Mouse (Mus musculus) testis, postnatal 14 days (tissue): ENCODE data around the gene Spo11.

Experiments
- DNase-seq: peaks from one replicate; pipeline ENCODE4 v3.0.0; 2021; ENCODE audit warnings: low spot score

Gene Spo11

DNA sequence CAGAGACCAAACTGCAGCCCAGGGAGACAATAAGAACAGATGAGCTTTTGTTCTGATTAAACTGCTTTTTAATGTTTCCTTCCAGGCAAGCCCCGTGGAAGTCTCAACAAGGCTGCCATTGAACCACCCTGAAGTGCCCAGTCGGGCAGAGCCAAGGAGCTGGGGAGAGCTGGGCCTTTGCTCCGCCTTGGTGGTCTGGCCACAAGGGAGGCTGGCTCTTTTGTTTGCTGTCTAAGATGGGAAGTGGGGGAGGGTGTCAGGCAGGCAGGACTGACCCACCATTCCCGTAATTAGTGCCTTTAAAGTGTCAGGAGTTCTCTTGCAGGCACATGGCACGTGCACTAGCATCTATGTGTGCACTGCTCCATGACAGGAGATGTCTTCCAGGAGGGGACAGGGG is 18.9 kb upstream of the Spo11 start:
- DNase-seq = no peak

GRCm38 (mm10) chr2:172959006-172959768 is 18.3 kb upstream of the Spo11 start:
- no peak for DNase-seq

DNA sequence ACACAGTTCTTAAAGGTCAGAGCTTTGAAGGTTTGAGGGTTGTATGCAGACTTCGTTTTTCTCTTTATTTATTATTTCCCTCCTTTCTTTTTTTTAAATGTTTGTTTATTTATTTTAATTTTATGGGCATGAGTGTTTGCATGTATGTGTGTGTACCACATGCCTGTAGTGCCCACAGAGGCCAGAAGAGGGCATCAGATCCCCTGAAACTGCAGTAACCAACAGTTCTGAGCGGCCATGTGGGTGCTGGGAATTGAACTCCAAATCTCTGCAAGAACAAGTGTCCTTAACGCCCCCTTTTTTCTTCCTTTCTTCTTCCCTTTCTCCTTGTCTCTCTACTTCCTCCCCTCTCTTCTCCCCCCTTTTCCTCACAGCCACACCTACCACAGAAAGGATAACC is 17.1 kb upstream of the Spo11 start:
- no peak for DNase-seq

- DNase-seq = no peak
These were observed 16.3 kb upstream of the Spo11 start for GRCm38 (mm10) chr2:172961211-172961610.

DNA sequence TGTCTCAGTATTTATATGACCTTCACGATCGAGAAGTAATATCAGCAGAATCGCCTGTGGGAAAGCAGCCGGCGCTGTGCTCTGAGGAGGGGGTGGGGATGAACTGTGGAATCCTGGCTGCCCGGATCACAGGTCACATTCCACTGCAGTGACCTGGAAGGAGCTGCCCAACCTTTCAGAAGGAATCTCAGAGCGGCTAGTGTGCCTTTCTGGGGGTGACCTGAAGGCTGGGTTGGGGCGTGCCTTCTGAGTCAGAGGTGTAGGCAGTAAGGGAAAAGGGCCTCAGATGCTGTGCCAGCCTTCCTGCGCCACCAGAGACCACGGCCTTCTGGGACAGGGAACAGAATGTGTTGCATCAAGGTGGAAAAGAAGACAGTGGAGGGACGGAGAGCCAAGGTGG is 12.3 kb upstream of the Spo11 start:
- no peak for DNase-seq

- DNase-seq = no peak
These were observed 11.0 kb upstream of the Spo11 start for GRCm38 (mm10) chr2:172966480-172966879.

GRCm38 (mm10) chr2:172971865-172972264 is 5.6 kb upstream of the Spo11 start:
- no peak for DNase-seq

DNA sequence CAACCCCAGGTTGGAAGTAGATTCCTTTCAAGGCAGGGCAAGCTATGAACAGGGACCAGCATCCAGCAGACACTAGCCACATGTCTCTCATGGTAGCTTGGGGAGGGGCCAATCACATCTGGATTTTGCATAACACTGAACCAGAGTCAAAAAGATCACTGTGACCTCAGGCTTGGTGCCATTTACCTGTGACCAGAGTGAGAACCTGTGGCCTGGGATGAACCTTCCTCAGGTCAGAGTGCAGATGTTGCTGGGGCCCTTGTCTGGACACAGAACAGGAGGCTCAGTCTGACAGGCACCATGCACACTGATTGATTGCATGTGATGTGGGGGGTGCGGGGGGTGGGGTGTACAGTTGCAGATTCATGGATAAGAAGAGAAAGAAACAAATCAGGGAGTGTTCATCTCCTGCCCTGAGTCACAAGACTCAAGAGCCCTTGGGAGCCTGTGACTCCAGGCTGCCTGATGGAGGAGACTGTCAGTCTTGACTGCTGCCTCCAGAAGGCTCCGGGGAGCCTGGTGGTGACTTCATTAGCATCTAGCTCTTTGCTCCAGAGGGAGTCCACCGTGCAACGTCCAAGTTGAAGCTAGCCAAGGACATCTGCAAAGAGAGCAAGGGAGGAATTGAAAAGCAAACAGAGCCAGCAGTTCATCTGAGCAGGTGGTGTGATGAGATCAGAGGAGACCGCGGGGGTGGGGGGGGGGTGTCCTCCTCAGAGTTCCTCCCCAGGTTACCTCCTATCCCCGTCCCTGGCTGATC is 3.5 kb upstream of the Spo11 start:
- no peak for DNase-seq

DNA sequence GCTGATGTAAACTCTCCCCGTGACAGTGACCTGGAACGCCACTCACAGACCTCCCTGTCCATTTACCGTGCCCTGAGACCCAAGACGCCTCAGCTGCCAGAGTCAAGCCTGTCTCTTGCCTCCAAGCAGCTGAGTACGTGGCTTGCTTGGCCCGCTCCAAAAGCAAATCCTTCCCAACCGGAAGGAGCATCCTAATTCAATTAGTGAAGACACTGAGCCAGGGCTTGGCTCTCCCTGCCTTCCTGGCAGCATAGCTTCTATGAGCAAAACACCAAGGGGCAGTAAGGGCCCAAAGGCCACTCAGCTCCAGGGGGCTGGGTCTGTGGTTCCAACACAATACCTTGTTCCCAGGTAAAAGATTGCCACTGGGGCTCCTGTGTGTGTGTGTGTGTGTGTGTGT is 2.8 kb upstream of the Spo11 start:
- DNase-seq = no peak

- DNase-seq = no peak
These were observed 2.3 kb upstream of the Spo11 start for GRCm38 (mm10) chr2:172975159-172975558.

GRCm38 (mm10) chr2:172976661-172977238 is 750 bp upstream of the Spo11 start:
- no peak for DNase-seq

DNA sequence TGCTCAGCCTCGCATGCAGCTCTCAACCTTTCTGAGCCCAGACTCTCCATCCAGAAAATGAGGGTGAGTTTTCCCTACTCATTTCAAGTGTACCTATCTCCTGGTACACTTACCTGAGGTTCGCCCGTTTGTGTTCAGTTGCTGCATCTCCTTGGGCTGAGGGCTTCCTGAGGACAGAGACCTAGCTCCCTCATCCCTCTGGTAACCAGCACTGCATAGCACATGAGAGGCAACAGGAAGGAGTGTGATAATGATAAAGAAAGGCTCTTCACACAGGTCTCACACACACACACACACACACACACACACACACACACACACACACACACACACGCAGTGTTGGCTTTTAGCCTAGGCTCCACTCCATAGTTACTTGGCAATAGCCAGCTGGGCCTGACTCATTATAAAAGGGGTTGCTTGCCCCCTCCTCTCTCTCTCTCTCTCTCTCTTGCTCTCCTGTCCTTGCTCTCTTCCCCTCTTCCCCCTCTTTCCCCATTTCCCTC is 682 bp downstream of the Spo11 start:
- no peak for DNase-seq

GRCm38 (mm10) chr2:172979666-172980345 is 2.3 kb downstream of the Spo11 start:
- peak; percentile 89 for DNase-seq

GRCm38 (mm10) chr2:172982776-172983561 is 5.5 kb downstream of the Spo11 start:
- DNase-seq = no peak

GRCm38 (mm10) chr2:172990161-172990560 is 12.7 kb downstream of the Spo11 start:
- DNase-seq = no peak

GRCm38 (mm10) chr2:172996207-172996606 is 18.7 kb downstream of the Spo11 start:
- DNase-seq = no peak

DNA sequence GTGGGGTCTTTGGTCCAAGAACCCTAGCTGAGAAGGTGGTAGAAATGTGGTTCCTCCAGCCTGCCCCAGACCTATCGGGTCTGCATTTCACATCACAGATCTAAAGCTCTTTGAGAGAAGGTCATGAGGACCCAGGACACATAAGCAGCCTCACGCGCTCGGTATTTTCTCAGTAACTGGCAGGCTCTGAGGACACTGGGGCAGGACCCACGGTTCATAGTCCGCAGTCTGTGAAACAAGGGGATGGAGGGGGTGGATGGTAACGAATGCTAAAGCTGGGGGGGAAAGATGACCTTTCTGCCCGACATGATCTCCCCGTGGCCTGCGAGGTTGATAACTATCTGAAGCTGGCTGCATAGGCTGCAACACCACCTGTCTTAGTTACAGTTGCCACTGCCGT is 20.2 kb downstream of the Spo11 start:
- DNase-seq = no peak

DNA sequence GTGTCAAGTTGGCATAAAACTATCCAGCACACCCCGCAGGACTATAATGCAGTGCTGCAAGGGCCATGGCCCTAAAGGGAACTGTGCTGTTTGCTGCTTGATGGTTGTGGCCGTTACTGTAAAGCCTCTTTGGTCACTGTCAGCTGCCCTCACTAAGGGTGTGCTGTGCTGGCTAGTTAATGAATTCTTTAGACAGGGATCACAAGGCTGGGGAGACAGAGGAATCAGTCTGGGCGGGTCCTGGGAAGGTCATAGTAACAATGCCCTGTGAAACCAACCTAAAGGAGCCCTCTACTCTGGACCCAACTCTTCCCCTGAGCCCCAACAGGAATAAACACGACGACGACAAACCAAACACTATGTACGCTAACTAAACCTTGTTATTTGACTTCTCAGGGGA is 21.0 kb downstream of the Spo11 start:
- no peak for DNase-seq

DNA sequence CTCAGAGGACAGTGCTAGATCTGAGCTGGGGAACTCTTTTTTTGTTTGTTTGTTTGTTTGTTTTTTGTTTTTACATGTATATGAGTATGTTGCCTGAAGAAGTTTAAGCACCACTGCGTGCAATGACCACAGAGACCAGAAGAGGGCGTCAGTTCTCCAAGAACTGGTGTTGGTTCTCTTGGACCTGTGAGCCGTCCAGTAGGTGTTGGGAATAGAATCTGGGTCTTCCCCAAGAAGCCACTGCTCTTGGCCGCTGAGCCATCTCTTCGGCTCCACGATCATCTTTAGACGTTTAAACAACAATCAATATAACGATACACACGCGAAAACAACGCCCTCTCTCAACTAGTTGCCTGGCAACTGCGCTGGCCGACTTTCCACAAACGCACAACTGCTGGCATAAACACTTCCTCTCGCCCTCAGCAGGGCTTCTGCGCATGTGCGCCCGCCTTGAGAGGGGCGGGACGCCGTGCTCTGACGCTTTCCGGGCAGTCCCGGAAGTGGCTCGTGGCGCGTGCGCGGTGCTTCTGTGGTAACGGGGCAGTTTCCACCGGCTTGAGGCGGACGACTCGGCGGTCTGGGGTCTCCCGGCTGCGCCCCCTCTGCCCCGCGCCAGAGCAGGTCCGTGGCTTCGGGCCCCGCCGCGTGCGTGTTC is 22.3 kb downstream of the Spo11 start, which contains the start of gene Rae1:
Gene Rae1, plus strand, starts transcription at position 488 of the 655 bp plus-strand sequence.
- DNase-seq = peak; percentile 99

DNA sequence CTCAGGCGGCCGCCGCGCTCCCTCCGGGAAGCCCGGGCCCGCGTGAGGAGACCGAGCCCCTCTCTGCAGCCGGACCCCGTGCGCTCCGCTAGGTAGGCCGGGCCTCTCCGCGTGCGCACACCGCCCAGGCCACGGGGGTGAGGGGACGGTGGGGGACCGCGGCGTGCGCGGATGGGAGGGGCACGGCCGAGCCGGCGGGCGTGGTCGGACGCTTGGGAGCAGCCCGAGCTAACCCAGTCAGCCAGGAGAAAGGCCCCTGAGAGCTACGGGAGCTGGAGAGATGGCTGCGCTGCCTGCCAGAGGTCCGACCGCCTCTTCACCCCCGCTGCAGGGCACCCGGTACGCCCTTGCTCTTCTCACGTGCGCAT is 22.8 kb downstream of the Spo11 start:
- DNase-seq = no peak

DNA sequence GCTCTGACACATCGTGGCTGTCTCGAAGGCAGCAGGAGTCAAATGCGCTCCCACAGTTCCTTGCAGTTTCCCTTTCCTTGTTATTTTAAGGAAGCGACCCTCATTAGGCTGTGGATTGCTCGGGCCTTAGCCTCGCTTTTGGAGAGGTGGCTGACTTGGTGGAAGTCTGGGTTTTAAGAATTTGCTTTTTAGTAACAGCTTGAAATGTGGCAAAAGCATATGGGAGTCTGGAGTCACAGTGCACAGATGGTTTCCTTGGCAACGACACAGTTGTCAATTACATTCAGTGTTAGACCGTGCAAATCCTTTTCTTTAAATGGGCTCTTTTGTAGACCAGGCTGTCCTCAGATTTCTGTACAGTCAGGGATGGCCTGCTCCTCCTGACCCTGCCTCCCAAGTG is 23.4 kb downstream of the Spo11 start:
- DNase-seq = no peak
